Mouse (Mus musculus) testis, adult 2 months (tissue): ENCODE data around the gene Chad. TPM values are rescaled to one million over a fixed set of nuclear protein-coding genes. Genes with fewer than 3 reads are reported as not detected.

Experiments used
- H3K27ac ChIP-seq: fragments of 200-500 bp; 2 replicates; pipeline ENCODE4 v1.5.1; 2012; ENCODE audit warnings: low read depth, low read length; ENCODE audit not compliant: control insufficient read depth, insufficient read depth
- H3K27me3 ChIP-seq: fragments of 200-500 bp; 2 replicates; pipeline ENCODE4 v1.6.1; 2012; ENCODE audit warnings: mild to moderate bottlenecking, low read length, moderate library complexity; ENCODE audit not compliant: control insufficient read depth, insufficient read depth
- H3K36me3 ChIP-seq: fragments of 200-500 bp; 2 replicates; pipeline ENCODE4 v1.6.1; 2012; ENCODE audit warnings: mild to moderate bottlenecking, low read length; ENCODE audit not compliant: control insufficient read depth, insufficient read depth
- H3K4me1 ChIP-seq: fragments of 200-500 bp; 2 replicates; pipeline ENCODE4 v1.6.1; 2012; ENCODE audit warnings: low read length; ENCODE audit not compliant: control insufficient read depth, insufficient read depth
- H3K4me3 ChIP-seq: fragments of 200-500 bp; 2 replicates; pipeline ENCODE4 v1.5.1; 2012; ENCODE audit warnings: low read depth, mild to moderate bottlenecking, low read length, moderate library complexity, mixed read lengths; ENCODE audit not compliant: control insufficient read depth
- CTCF ChIP-seq: fragments of 200-500 bp; IDR thresholded peaks from 2 replicates; pipeline ENCODE4 v1.5.1; 2012; ENCODE audit warnings: low read depth, mild to moderate bottlenecking, inconsistent platforms, low read length, moderate library complexity; ENCODE audit not compliant: control insufficient read depth, insufficient read depth, insufficient replicate concordance
- POLR2A ChIP-seq: fragments of 200-500 bp; IDR thresholded peaks from 2 replicates; pipeline ENCODE4 v1.6.1; 2012; ENCODE audit warnings: low read depth, mild to moderate bottlenecking, inconsistent platforms, low read length, moderate library complexity; ENCODE audit not compliant: control insufficient read depth
- polyA plus RNA-seq: library from polyadenylated mRNA; depleted of rRNA; stranded (reverse); fragments of >200 nt; gene quantifications from 2 replicates; pipeline ENCODE4 v1.2.3, GENCODE M21; 2012

Chad gene
- polyA plus RNA-seq, 1 experiment: 0.14 TPM

- Histone ChIP-seq H3K36me3 (no peaks in the 10 kb centered on the region), H3K4me3 (no peak overlapping the region), H3K27me3 (no peaks in the 10 kb centered on the region), H3K27ac (no peak overlapping the region), H3K4me1 (peaks cover 11% of the 10 kb centered on the region)
- TF ChIP-seq CTCF: no peak
- TF ChIP-seq POLR2A: no peak
Observed at GRCm38 (mm10) chr11:94542400-94542799, 22.4 kb upstream of the Chad start.

- peaks cover 16% of the 10 kb centered on the region for H3K4me1 ChIP-seq
- no peak overlapping the region for H3K27ac ChIP-seq
- H3K4me3 ChIP-seq: no peak overlapping the region
- TF ChIP-seq POLR2A (no peak), CTCF (no peak)
- no peaks in the 10 kb centered on the region for H3K27me3 ChIP-seq
- H3K36me3 ChIP-seq: no peaks in the 10 kb centered on the region
Observed at GRCm38 (mm10) chr11:94543344-94543743, 21.5 kb upstream of the Chad start.

GRCm38 (mm10) chr11:94543932-94544331 lies 20.9 kb upstream of the Chad start:
- Histone ChIP-seq H3K4me1 (peaks cover 20% of the 10 kb centered on the region), H3K36me3 (no peaks in the 10 kb centered on the region), H3K27ac (no peak overlapping the region), H3K27me3 (no peaks in the 10 kb centered on the region), H3K4me3 (no peak overlapping the region)
- TF ChIP-seq CTCF: peak; percentile 94
- TF ChIP-seq POLR2A: no peak

- Histone ChIP-seq H3K27me3 (no peaks in the 10 kb centered on the region), H3K36me3 (no peaks in the 10 kb centered on the region), H3K27ac (no peak overlapping the region), H3K4me3 (peak overlapping the region; percentile 36), H3K4me1 (peaks cover 20% of the 10 kb centered on the region)
- TF ChIP-seq CTCF: no peak
- TF ChIP-seq POLR2A: no peak
Observed at GRCm38 (mm10) chr11:94544422-94544821, 20.4 kb upstream of the Chad start.

GRCm38 (mm10) chr11:94546381-94546780 lies 18.5 kb upstream of the Chad start:
- no peaks in the 10 kb centered on the region for H3K36me3 ChIP-seq
- H3K27ac ChIP-seq: no peak overlapping the region
- no peak for TF ChIP-seq CTCF
- no peak for TF ChIP-seq POLR2A
- peaks cover 30% of the 10 kb centered on the region for H3K4me1 ChIP-seq
- H3K4me3 ChIP-seq: no peak overlapping the region
- no peaks in the 10 kb centered on the region for H3K27me3 ChIP-seq

- no peaks in the 10 kb centered on the region for H3K36me3 ChIP-seq
- TF ChIP-seq POLR2A (no peak), CTCF (no peak)
- no peak overlapping the region for H3K4me3 ChIP-seq
- no peak overlapping the region for H3K27ac ChIP-seq
- peaks cover 30% of the 10 kb centered on the region for H3K4me1 ChIP-seq
- H3K27me3 ChIP-seq: no peaks in the 10 kb centered on the region
Observed at GRCm38 (mm10) chr11:94547271-94547670, 17.6 kb upstream of the Chad start.

GRCm38 (mm10) chr11:94548041-94548784 lies 16.6 kb upstream of the Chad start:
- Histone ChIP-seq H3K4me3 (peak overlapping the region; percentile 97), H3K27me3 (no peaks in the 10 kb centered on the region), H3K36me3 (no peaks in the 10 kb centered on the region), H3K27ac (peak overlapping the region; percentile 93), H3K4me1 (peaks cover 30% of the 10 kb centered on the region)
- TF ChIP-seq CTCF (no peak), POLR2A (no peak)
